Mouse (Mus musculus): ENCODE results near the gene Eng. TPM values are rescaled to one million over a fixed set of nuclear protein-coding genes. Genes with fewer than 3 reads are reported as not detected.

The Eng gene
- polyA plus RNA-seq, 1 experiment from 2014 or later = 23.8 TPM

- peaks cover 36% of the 10 kb centered on the region for H3K4me1 ChIP-seq (ENCODE audit: control insufficient read depth, insufficient read depth, low read length)
- no peak for ATAC-seq (ENCODE audit: low FRiP score, low TSS enrichment)
Observed at GRCm38 (mm10) chr2:32627266-32628043, 18.9 kb upstream of the Eng start.

GRCm38 (mm10) chr2:32628044-32628550 is 18.3 kb upstream of the Eng start:
- Histone ChIP-seq H3K9ac (replicated peaks; ENCODE audit: low read length) (peak overlapping the region; percentile 16; the same call in 1 of the 2 replicates), H3K27ac (replicated peaks; ENCODE audit: low read depth, low read length) (peak overlapping the region; percentile 49), H3K4me2 (ENCODE audit: low read length) (no peak overlapping the region; the same call in 1 of the 2 replicates), H3K4me3 (replicated peaks; ENCODE audit: low read depth, low read length) (no peak overlapping the region), H3K9me3 (ENCODE audit: control insufficient read depth, low read length) (no peaks in the 10 kb centered on the region), H3K27me3 (ENCODE audit: control insufficient read depth, insufficient read depth, low read length) (no peaks in the 10 kb centered on the region), H3K36me3 (ENCODE audit: control insufficient read depth, insufficient read depth, low read length) (peaks cover 2% of the 10 kb centered on the region; the same call in 1 of the 2 replicates), H3K4me1 (ENCODE audit: control insufficient read depth, insufficient read depth, low read length) (peaks cover 36% of the 10 kb centered on the region)
- DNase-seq (no peak), ATAC-seq (ENCODE audit: low FRiP score, low TSS enrichment) (no peak)
- 69% methylated on average over 4 of the region's 4 CpGs for WGBS

More at GRCm38 (mm10) chr2:32627266-32628043, 18.9 kb upstream of the Eng start:
- 69% methylated on average over 20 of the region's 20 CpGs for WGBS
- no peak overlapping the region for H3K4me3 ChIP-seq (replicated peaks; ENCODE audit: low read depth, low read length)
- no peak overlapping the region for H3K27ac ChIP-seq (replicated peaks; ENCODE audit: low read depth, low read length)
- no peaks in the 10 kb centered on the region for H3K27me3 ChIP-seq (ENCODE audit: control insufficient read depth, insufficient read depth, low read length)
- H3K4me2 ChIP-seq (ENCODE audit: low read length) = no peak overlapping the region; the same call in 1 of the 2 replicates
- no peaks in the 10 kb centered on the region for H3K9me3 ChIP-seq (ENCODE audit: control insufficient read depth, low read length)
- H3K36me3 ChIP-seq (ENCODE audit: control insufficient read depth, insufficient read depth, low read length) = peaks cover 2% of the 10 kb centered on the region; the same call in 1 of the 2 replicates
- H3K9ac ChIP-seq (replicated peaks; ENCODE audit: low read length) = no peak overlapping the region
- DNase-seq = no peak

- H3K9me3 ChIP-seq (ENCODE audit: control insufficient read depth, low read length) = no peaks in the 10 kb centered on the region
- peaks cover 36% of the 10 kb centered on the region for H3K4me1 ChIP-seq (ENCODE audit: control insufficient read depth, insufficient read depth, low read length)
- 33% methylated on average over 5 of the region's 5 CpGs for WGBS
- H3K4me3 ChIP-seq (replicated peaks; ENCODE audit: low read depth, low read length) = no peak overlapping the region
- H3K4me2 ChIP-seq (ENCODE audit: low read length) = peak overlapping the region; percentile 38; the same call in 1 of the 2 replicates
- peak overlapping the region; percentile 49 for H3K27ac ChIP-seq (replicated peaks; ENCODE audit: low read depth, low read length)
- peak overlapping the region; percentile 16; the same call in 1 of the 2 replicates for H3K9ac ChIP-seq (replicated peaks; ENCODE audit: low read length)
- H3K36me3 ChIP-seq (ENCODE audit: control insufficient read depth, insufficient read depth, low read length) = peaks cover 7% of the 10 kb centered on the region
- H3K27me3 ChIP-seq (ENCODE audit: control insufficient read depth, insufficient read depth, low read length) = no peaks in the 10 kb centered on the region
- ATAC-seq (ENCODE audit: low FRiP score, low TSS enrichment) (no peak), DNase-seq (peak; percentile 57)
Observed at GRCm38 (mm10) chr2:32628729-32629128, 17.7 kb upstream of the Eng start.

- peak overlapping the region; percentile 49; the same call in 1 of the 2 replicates for H3K27ac ChIP-seq (replicated peaks; ENCODE audit: low read depth, low read length)
- peak overlapping the region; percentile 7; the same call in 1 of the 2 replicates for H3K4me3 ChIP-seq (replicated peaks; ENCODE audit: low read depth, low read length)
- DNase-seq (peak; percentile 84), ATAC-seq (ENCODE audit: low FRiP score, low TSS enrichment) (peak; percentile 57; the same call in 1 of the 2 replicates)
- H3K4me1 ChIP-seq (ENCODE audit: control insufficient read depth, insufficient read depth, low read length) = peaks cover 36% of the 10 kb centered on the region
- 23% methylated on average over 9 of the region's 9 CpGs for WGBS
- H3K9me3 ChIP-seq (ENCODE audit: control insufficient read depth, low read length) = no peaks in the 10 kb centered on the region
- H3K4me2 ChIP-seq (ENCODE audit: low read length) = peak overlapping the region; percentile 38
- H3K9ac ChIP-seq (replicated peaks; ENCODE audit: low read length) = peak overlapping the region; percentile 26; the same call in 1 of the 2 replicates
- no peaks in the 10 kb centered on the region for H3K27me3 ChIP-seq (ENCODE audit: control insufficient read depth, insufficient read depth, low read length)
- H3K36me3 ChIP-seq (ENCODE audit: control insufficient read depth, insufficient read depth, low read length) = peaks cover 10% of the 10 kb centered on the region
Observed at GRCm38 (mm10) chr2:32629276-32629976, 17.0 kb upstream of the Eng start.

- peaks cover 36% of the 10 kb centered on the region for H3K4me1 ChIP-seq (ENCODE audit: control insufficient read depth, insufficient read depth, low read length)
- no peak overlapping the region for H3K4me3 ChIP-seq (replicated peaks; ENCODE audit: low read depth, low read length)
- H3K27ac ChIP-seq (replicated peaks; ENCODE audit: low read depth, low read length) = no peak overlapping the region
- H3K4me2 ChIP-seq (ENCODE audit: low read length) = peak overlapping the region; percentile 38
- H3K27me3 ChIP-seq (ENCODE audit: control insufficient read depth, insufficient read depth, low read length) = no peaks in the 10 kb centered on the region
- WGBS = 74% methylated on average over 8 of the region's 9 CpGs
- no peak for DNase-seq
- peaks cover 10% of the 10 kb centered on the region for H3K36me3 ChIP-seq (ENCODE audit: control insufficient read depth, insufficient read depth, low read length)
- H3K9ac ChIP-seq (replicated peaks; ENCODE audit: low read length) = no peak overlapping the region
- H3K9me3 ChIP-seq (ENCODE audit: control insufficient read depth, low read length) = no peaks in the 10 kb centered on the region
- ATAC-seq (ENCODE audit: low FRiP score, low TSS enrichment) = no peak
Observed at GRCm38 (mm10) chr2:32630036-32630435, 16.4 kb upstream of the Eng start.

- no peak overlapping the region for H3K4me2 ChIP-seq (ENCODE audit: low read length)
Observed at GRCm38 (mm10) chr2:32631046-32631445, 15.3 kb upstream of the Eng start.

GRCm38 (mm10) chr2:32631737-32632394 is 14.5 kb upstream of the Eng start:
- Histone ChIP-seq H3K4me3 (replicated peaks; ENCODE audit: low read depth, low read length) (no peak overlapping the region), H3K4me1 (ENCODE audit: control insufficient read depth, insufficient read depth, low read length) (peaks cover 20% of the 10 kb centered on the region), H3K27ac (replicated peaks; ENCODE audit: low read depth, low read length) (no peak overlapping the region), H3K36me3 (ENCODE audit: control insufficient read depth, insufficient read depth, low read length) (peaks cover 10% of the 10 kb centered on the region), H3K9me3 (ENCODE audit: control insufficient read depth, low read length) (no peaks in the 10 kb centered on the region), H3K27me3 (ENCODE audit: control insufficient read depth, insufficient read depth, low read length) (no peaks in the 10 kb centered on the region), H3K9ac (replicated peaks; ENCODE audit: low read length) (no peak overlapping the region), H3K4me2 (ENCODE audit: low read length) (no peak overlapping the region)
- ATAC-seq (ENCODE audit: low FRiP score, low TSS enrichment) (no peak), DNase-seq (peak; percentile 86)
- 45% methylated on average over 7 of the region's 7 CpGs for WGBS

More at GRCm38 (mm10) chr2:32631046-32631445, 15.3 kb upstream of the Eng start:
- ATAC-seq (ENCODE audit: low FRiP score, low TSS enrichment) (no peak), DNase-seq (no peak)
- no peak overlapping the region for H3K4me3 ChIP-seq (replicated peaks; ENCODE audit: low read depth, low read length)
- no peak overlapping the region for H3K27ac ChIP-seq (replicated peaks; ENCODE audit: low read depth, low read length)
- no peak overlapping the region for H3K9ac ChIP-seq (replicated peaks; ENCODE audit: low read length)
- H3K36me3 ChIP-seq (ENCODE audit: control insufficient read depth, insufficient read depth, low read length) = peaks cover 10% of the 10 kb centered on the region
- WGBS = 87% methylated on average over 10 of the region's 10 CpGs
- H3K9me3 ChIP-seq (ENCODE audit: control insufficient read depth, low read length) = no peaks in the 10 kb centered on the region
- no peaks in the 10 kb centered on the region for H3K27me3 ChIP-seq (ENCODE audit: control insufficient read depth, insufficient read depth, low read length)
- H3K4me1 ChIP-seq (ENCODE audit: control insufficient read depth, insufficient read depth, low read length) = peaks cover 28% of the 10 kb centered on the region

GRCm38 (mm10) chr2:32633660-32634059 is 12.7 kb upstream of the Eng start:
- H3K4me2 ChIP-seq (ENCODE audit: low read length) = no peak overlapping the region
- WGBS = 74% methylated on average over 5 of the region's 5 CpGs
- no peak overlapping the region for H3K27ac ChIP-seq (replicated peaks; ENCODE audit: low read depth, low read length)
- H3K4me1 ChIP-seq (ENCODE audit: control insufficient read depth, insufficient read depth, low read length) = peaks cover 13% of the 10 kb centered on the region
- no peaks in the 10 kb centered on the region for H3K9me3 ChIP-seq (ENCODE audit: control insufficient read depth, low read length)
- peaks cover 10% of the 10 kb centered on the region for H3K36me3 ChIP-seq (ENCODE audit: control insufficient read depth, insufficient read depth, low read length)
- DNase-seq (no peak), ATAC-seq (ENCODE audit: low FRiP score, low TSS enrichment) (no peak)
- no peak overlapping the region for H3K9ac ChIP-seq (replicated peaks; ENCODE audit: low read length)
- no peaks in the 10 kb centered on the region for H3K27me3 ChIP-seq (ENCODE audit: control insufficient read depth, insufficient read depth, low read length)
- H3K4me3 ChIP-seq (replicated peaks; ENCODE audit: low read depth, low read length) = no peak overlapping the region
